Mouse (Mus musculus) left cerebral cortex, adult 9 months (tissue): ENCODE results near the gene Wdr54.

Experiments
- DNase-seq, 2 experiments: peaks; one replicate each; pipeline ENCODE4 v3.0.0; 2022; ENCODE audit warnings: low spot score in 2 of 2

Wdr54 gene

GRCm38 (mm10) chr6:83107566-83108400, 48.4 kb downstream of the Wdr54 start:
- DNase-seq = peak in 1 of 2 experiments; percentile 73

- DNase-seq = peak in 1 of 2 experiments; percentile 34
These were observed 52.0 kb downstream of the Wdr54 start for GRCm38 (mm10) chr6:83104158-83104557.

GRCm38 (mm10) chr6:83103130-83103650, 53.0 kb downstream of the Wdr54 start:
- no peak for DNase-seq

- DNase-seq = peak in 1 of 2 experiments; percentile 43
These were observed 54.3 kb downstream of the Wdr54 start for GRCm38 (mm10) chr6:83101688-83102556.

- peak; percentile 81 to 93 for DNase-seq
These were observed 54.9 kb downstream of the Wdr54 start, which contains the start of the genes Ccdc142 and Gm42688 for GRCm38 (mm10) chr6:83101316-83101687. Gene Ccdc142, plus strand, starts transcription at chr6:83101601. Gene Gm42688, plus strand, starts transcription at chr6:83101617.
